Mouse (Mus musculus) ES-Bruce4 (cell line): Measurements from ENCODE around the gene Arl15.

Source experiments
- CTCF ChIP-seq: IDR thresholded peaks from one replicate; pipeline ENCODE4 v1.8.1; 2011; ENCODE audit warnings: low read depth, low read length
- POLR2A ChIP-seq: IDR thresholded peaks from one replicate; pipeline ENCODE4 v1.8.1; 2011; ENCODE audit warnings: low read length; ENCODE audit not compliant: insufficient read depth

DNA sequence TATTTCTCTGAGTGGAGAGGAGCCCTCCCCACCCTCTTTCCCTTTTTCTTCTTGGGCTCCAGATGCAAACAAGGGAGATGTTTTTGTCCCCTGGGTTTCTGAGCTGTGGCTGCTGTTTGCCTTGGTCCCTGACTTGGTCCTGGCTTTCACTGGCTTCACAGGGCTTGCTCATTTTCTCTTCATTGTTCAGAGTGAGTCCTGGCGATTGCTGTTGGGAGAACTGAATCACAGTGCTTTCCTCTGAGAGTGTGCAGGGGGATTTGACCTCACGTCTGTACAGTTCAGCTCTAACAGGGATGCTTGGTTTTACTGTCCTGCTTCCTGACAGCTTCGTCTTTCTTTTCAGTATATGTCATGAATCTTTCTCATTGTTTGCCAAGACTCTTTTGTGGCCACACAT, 254.4 kb downstream of the Arl15 start:
- TF ChIP-seq CTCF (no peak), POLR2A (no peak)
